Mouse (Mus musculus): ENCODE measurements at regions not wholly inside any gene's neighbourhood (a gene's known extent, or its start where the extent isn't known, plus 50 kb on each side); places are given as distances from the start of the nearest gene placed in this dataset.

GRCm38 (mm10) chr16:73719691-73720090 lies 691.9 kb downstream of the Robo2 start:
- no peak for TF ChIP-seq CTCF (IDR thresholded peaks at IDR 0.05; ENCODE audit: low read depth, low read length)
- TF ChIP-seq POLR2A (IDR thresholded peaks at IDR 0.05; ENCODE audit: insufficient read depth, low read length): no peak
- no peak for TF ChIP-seq EP300 (IDR thresholded peaks at IDR 0.05; ENCODE audit: insufficient read depth, low read depth, low read length)

Data from ES-Bruce4 (cell line).